Mouse (Mus musculus) gastrocnemius, postnatal 10 days (tissue): ENCODE measurements at regions not wholly inside any gene's neighbourhood (a gene's known extent, or its start where the extent isn't known, plus 50 kb on each side); places are given as distances from the start of the nearest gene placed in this dataset.

Source experiments
- DNase-seq: peaks from one replicate; pipeline ENCODE4 v3.0.0; 2021; ENCODE audit warnings: mixed read lengths

DNA sequence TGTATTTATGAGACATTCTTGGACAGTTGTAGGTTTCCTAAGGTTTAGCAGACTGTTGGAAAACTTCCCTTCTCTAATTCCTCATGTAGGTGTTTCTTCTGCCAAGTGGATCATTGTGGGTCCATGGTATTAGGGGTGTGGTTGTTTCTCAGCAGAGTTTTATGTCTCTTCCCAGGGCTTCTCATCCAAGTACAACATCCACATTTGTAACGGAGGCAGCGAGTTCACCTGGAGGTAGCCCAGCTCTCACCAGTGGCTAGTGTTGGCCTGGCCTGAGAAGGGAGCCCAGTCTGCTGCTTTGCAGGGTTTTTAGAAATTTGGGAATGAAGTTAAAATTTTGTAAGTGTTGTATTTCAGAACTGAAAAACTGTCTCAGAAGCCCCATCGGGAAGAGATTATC, 122.4 kb downstream of the Wnt5a start:
- DNase-seq = no peak

GRCm38 (mm10) chr14:28635175-28635574, 130.6 kb downstream of the Wnt5a start:
- no peak for DNase-seq

DNA sequence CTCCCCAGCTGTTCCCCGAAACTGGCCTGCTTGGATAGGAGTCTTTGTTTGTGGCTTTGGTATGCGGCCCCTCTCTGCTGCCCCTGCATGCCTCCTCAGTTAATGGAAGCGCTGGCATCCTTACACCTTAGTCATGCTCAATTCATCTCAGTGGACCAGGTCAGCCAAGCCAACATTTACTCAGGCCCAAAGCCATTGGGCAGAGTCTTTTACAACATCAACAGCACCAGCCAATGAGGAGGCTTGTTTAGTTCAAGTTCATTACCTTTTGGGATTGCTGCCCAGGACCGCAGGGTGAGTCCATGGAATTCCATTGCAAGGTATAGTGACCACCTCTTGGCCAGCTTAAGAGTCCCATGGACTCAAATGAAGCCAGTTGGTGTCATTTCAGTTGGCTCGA, 134.5 kb downstream of the Wnt5a start:
- no peak for DNase-seq

GRCm38 (mm10) chr14:28645807-28646206, 141.3 kb downstream of the Wnt5a start:
- no peak for DNase-seq

- DNase-seq = no peak
Measured at GRCm38 (mm10) chr14:28649411-28649810, 144.9 kb downstream of the Wnt5a start.

GRCm38 (mm10) chr14:28653059-28653930, 148.7 kb downstream of the Wnt5a start:
- no peak for DNase-seq

GRCm38 (mm10) chr14:28657216-28657615, 152.7 kb downstream of the Wnt5a start:
- DNase-seq = no peak

DNA sequence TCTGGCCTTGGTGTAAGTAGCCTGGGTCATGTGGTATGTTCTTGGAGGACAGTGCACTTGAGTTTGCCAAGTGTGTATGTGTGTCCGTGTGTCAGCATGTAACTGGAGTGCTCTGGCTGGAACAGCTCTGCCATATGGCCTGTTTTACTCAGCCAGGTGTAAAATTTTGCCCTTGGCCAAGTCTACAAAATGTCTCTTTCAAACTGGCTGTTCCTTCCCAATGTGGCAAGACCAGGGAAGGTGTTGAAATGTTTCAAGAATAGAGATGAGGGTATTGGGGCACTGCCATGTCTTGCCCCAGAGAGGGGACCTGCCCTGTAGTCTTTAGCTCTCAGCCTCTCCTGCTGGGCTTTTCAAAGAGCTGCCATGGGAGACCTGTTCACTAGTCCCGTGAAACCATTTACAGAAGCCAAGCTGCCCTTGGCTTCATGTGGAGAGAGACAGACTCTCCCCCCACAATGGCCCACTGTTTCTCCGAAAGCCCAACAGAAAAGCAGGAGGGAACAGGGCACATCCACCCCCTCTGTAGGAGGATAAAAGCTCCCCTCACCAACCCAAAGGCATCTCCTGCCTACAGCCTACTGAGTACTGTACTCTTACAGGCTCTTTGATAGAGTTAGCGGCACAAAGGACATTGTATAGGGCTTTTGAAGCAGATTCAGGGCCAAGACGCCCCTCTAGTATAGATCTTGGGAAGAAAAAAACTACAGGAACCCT, 156.5 kb downstream of the Wnt5a start:
- no peak for DNase-seq

- DNase-seq = no peak
Measured at GRCm38 (mm10) chr14:28663316-28663715, 158.8 kb downstream of the Wnt5a start.

GRCm38 (mm10) chr14:28664121-28664520, 159.6 kb downstream of the Wnt5a start:
- no peak for DNase-seq

- peak; percentile 47 for DNase-seq
Measured at GRCm38 (mm10) chr14:28675476-28675875, 170.9 kb downstream of the Wnt5a start.

GRCm38 (mm10) chr14:28699780-28700179, 195.2 kb downstream of the Wnt5a start:
- no peak for DNase-seq

DNA sequence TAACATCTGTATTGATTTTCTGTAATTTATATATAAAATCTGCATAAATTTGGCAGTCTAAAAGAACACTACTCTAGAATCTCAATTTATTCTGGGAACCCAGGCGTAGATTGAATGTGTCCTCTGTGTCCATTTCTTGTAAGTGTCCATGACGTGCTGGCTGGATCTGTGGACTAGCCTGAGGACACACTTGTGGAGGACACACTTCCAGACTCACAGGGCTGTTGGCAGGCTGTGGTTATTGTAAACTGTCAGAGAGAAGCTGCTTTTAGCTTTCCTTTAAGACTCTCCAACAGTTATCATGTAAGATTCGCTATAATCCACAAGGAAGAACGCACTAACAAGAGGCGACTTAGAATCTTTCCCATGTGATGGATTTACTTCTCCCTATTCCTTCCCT, 200.2 kb downstream of the Wnt5a start:
- DNase-seq = no peak

- DNase-seq = no peak
Measured at GRCm38 (mm10) chr14:28714598-28714997, 210.0 kb downstream of the Wnt5a start.

DNA sequence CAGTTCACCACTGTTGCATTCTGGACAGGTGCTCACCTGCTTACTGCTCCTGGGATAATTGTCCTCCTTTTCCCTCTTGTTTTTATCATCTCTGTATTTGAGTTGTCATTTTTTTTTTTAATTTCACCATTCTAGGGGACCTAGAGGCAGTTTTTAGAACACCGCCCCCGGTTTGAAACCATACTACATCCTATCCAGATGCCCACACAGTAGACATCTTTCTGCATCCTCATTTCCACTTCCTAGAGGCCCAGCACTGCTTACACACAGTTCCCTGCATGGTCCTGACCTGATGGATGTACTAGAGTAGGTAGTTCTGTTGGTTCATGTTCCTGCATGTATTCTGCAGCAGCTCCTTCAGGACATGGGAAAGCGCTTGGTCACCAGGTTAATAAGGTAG, 216.0 kb downstream of the Wnt5a start:
- DNase-seq = no peak

- DNase-seq = no peak
Measured at GRCm38 (mm10) chr14:28725666-28726065, 221.1 kb downstream of the Wnt5a start.

DNA sequence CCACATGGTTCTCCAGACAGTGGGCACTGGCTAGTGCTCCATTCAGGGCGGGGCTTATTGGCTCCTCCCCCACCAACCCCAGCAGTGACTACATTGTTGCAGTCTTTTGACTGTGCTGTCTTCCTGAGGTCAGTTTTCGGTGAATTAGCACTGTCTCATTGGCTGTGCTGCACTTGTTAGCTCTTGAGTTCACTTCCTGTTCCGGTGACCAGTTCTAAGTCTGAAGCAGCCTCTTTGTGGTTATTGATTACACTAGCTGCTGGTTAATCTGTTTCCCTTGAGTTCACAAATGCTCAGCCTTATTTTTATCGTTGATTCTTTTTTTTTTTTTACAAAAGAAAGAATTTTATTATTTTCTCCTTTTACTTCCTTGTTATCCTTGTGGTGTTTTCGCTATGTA, 228.9 kb downstream of the Wnt5a start:
- DNase-seq = no peak

DNA sequence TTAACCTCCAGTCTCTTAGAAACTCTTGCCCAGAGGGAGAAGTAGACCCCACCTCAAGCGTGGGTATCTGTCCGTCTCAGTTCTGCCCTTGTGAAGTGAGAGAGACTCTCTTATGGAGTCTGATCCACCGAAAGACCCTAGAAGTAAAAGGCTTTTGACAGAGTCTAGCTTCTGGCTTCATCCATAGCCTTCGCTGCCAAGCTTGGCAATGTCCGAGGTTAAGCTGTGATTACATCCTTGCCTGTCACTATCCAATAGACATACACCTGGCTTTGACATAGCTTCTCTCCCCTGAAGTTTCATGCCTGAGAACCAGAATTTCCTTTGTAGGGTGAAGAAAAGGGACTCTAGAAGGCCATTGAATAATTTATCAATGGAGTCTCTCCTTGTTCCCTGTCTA, 230.9 kb downstream of the Wnt5a start:
- no peak for DNase-seq

- DNase-seq = no peak
Measured at GRCm38 (mm10) chr14:28740076-28740475, 235.5 kb downstream of the Wnt5a start.

GRCm38 (mm10) chr14:28741418-28741817, 236.9 kb downstream of the Wnt5a start:
- DNase-seq = no peak

DNA sequence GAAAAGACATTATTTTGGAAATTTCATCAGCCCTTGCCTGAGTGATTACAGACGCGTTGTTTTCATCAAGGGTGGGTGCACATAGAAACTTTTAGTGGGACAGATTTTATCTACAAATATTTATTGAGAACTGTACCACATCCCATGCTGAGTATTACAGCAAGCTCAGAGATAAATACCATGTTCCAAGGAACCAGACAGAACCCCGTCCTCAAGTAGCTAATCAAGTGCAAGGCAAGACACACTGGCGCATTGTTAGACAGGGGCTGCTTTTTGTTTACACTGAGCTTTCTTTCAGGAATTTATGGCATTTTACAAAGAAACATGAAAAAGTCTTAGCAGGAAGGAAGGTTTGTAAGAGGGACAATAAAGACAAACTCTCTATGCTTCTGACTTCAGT, 239.1 kb downstream of the Wnt5a start:
- DNase-seq = no peak

DNA sequence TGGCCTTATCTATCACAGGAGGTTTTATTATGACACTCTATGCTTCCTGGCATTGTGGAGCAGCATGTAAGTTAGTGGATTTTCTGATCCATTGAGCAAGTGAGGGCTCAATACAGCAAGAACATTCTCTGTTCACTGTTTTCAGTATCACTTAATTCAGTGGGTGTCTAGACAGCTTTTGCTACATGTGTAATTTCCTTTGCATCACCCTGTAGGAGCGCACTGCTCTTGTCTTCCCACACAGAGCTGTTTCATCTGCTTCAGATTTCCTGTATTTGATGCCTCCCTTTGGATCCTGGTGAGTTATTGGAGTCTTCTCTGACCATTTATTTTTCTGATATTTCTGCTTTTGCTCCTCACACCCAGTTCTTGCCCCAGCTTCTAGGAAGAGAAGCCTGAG, 245.8 kb downstream of the Wnt5a start:
- DNase-seq = no peak

DNA sequence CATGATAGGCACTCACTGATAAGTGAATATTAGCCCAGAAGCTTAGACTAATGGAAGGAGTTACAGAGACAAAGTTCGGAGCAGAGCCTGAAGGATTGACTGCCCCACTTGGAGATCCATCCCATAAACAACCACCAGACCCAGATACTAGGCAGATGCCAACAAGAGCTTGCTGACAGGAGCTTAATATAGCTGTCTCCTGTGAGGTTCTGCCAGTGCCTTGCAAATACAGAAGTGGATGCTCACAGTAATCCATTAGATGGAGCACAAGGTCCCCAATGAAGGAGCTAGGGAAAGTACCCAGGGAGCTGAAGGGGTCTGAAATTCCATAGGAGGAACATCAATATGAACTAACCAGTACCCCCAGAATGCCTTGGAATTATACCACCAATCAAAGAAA, 252.8 kb upstream of the Lrtm1 start:
- no peak for DNase-seq

GRCm38 (mm10) chr14:28773068-28773467, 244.9 kb upstream of the Lrtm1 start:
- no peak for DNase-seq
